Mouse (Mus musculus): ENCODE data around the gene Ccdc182.

- TF ChIP-seq CTCF (IDR thresholded peaks at IDR 0.05; ENCODE audit: low read depth), result no peak
- TF ChIP-seq EP300 (IDR thresholded peaks at IDR 0.05; ENCODE audit: low read depth), result no peak
These were observed 14.9 kb upstream of the Ccdc182 start for GRCm38 (mm10) chr11:88279006-88279405.
